Mouse (Mus musculus): Measurements from ENCODE around the gene Gm6993.
A peak's percentile ranks its signal among the peaks of the same experiment; 100 is the strongest.

Gm6993 gene

DNA sequence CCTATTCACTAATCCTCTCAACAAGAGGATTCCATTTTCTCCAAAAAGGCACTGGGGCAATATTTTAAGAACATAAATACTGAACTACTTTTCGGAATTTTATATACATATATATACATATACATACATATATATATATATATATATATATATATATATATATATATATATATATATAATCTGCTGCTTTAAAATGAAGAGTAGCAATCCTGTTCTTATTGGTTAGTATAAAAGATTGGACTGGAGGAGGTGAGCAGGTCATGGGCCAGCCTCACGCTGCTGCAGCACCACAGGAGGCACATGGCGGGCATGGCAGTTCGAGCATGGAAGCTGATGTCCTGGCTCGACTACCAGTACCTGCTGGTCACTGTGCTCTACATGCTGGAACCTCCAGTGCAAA, at the start of gene Gm6993:
TSS of gene Gm6993 (plus strand) at position 301 of the 400 bp plus-strand sequence.
- no peak for DNase-seq

DNA sequence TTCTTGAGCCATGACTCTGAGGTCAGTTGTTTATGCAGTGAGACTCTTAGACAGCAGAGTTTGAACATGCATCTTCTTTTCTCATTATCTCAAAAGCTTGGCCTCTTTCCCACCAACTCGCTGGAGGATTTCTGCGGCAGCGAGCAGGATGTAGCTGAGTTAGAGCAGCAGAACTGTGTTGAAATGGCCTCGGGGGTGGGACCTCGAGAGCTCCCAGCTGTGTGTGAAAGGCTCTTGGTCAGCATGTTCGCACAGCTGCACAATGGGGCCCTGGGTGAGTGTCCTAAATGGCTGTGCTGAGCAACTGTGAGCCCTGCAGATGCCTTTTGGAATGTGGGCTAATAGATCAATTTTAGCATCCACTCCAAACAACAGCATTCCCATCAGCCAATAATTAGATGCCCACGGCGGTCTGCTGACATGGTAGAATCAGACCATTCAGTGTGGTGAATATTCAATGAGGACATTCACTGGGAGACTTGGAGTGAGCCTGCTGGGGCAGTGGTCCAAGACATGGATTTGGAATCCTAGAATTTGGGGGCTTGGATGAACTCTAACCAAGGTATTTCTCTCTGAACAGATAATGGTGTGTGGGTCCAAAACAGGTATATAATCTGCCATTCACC, 49.1 kb upstream of the Gm6993 start:
- DNase-seq: peak; percentile 41 to 48

DNA sequence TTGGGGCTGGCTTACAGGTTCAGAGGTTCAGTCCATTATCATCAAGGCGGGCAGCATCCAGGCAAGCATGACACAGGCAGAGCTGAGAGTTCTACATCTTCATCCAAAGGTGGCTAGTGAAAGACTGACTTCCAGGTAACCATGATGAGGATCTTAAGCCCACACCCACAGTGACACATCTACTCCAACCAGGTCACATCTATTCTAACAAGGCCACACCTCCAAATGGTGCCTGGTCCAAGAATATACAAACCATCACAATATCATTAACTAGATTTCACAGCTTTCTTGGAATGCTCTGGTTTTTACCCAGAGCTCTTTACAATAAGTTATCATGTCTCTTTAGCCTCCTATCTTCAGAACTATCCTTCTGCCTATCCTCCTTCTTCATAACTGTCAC, 38.1 kb upstream of the Gm6993 start:
- no peak for DNase-seq

DNA sequence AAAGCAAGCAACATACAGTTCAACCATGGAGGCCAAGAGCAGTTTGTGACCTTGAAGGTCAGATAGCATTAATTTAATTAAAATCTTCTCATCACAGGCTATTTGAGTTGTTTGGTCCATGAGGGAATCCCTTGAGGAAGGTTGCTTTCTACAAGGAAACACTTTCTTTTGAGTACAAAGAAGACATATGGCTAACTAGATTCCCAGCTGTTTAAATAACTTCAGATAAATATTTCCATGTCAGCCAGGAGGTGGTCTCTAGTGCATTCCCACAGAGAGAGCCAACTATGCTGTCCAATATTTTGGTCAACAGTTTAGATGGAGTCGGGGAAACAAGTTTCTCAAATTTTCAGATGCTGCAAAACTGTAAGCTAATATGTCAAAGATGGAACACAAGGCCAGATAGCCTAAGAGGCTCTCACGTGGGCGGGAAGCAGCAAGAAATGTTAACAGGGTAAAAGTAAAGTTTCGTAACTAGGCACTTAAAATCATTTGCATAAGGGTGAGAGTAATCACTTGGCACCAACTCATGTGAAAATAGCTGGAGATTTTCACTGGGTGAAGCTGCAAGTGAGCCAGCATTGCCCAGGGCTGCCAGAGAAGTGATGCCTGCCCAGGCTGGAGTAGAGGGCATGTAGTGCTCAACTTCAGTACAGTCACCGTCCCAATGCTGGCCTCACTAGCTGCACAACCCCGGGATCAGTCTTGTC, 36.7 kb upstream of the Gm6993 start:
- DNase-seq: peak; percentile 51 to 65

DNA sequence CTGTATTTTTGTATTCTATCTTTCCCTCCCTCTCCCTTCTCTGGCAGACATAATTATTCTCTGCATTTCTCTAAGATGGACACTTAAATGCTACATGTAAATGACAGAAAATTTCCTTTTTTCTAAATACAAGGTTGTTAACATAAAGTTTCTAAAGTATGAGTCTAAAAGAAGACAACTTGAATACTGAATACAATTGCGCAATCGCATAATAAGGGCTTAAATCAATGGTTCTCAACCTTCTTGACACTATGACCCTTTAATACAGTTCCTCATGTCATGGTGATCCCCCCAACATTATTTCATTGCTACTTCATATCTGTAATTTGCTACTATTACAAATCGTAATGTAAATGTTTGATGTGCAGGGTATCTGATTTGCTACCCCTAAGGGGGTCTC, 35.7 kb upstream of the Gm6993 start:
- DNase-seq: no peak

DNA sequence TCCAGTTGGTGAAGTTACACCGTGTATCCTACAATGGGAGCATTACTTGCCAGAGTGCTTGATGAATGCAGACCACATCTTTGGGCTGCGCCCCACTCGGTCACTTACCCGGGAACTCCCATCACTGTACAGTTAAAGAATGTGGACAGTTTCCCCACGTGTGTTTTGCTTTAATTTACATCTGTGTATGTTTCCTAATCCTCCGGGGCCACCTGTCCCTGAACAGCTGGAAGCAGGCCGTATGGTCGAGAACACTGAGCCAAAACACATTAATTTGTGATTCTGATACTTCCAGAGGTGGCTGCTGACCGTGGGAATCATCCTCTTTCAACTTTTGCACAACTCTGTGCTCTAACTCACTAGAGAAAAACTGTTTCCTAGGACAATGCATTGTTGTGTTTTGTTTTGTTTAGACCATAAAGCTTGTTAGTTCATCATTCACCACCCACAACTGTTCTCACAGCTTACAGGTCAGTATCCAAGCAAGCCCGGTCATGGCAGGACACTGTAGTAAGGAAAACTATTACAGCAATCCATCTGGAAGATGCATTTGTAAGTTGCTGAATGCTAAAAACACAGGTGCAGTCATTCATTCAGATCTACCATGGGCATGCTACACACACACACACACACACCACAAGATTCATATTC, 34.5 kb upstream of the Gm6993 start:
- no peak for DNase-seq

DNA sequence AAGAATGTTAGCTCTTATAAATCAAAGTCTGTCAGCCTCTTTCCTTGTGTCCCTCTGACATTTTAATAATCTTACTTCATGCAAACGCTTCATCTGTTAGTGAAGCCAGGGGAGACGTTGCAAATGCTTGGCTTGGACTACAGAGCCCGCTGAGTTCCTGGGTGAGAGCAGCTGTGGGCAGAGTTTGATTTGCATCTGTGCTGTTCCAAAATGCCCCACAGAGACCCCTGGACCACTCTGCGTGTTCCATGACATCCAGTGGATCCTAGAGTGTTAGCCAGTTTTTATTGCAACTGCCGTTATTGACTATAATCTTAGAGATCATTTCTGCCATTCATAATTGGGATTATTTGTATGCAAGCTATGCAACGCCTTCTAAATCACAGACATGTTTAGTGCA, 31.8 kb upstream of the Gm6993 start:
- DNase-seq: no peak

DNA sequence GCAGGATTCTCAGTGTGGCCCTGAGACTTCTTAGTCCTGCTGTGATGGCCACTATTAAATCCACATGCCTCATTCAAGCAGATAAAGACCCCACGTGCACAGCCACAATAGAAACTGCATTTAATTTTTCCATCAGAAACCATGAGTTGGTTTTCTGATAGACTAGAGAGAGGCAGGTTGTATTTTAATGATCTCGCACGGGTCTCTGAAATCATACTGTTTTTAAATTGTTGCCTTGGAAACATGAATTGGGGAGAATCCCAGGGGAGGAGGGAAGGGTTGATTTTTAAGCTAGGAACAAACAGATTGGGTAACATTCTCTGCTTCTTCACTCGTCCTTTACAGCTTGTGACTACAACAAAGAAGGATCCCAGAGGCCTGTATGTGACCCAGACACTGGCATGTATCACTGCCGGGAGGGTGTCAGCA, 31.2 kb upstream of the Gm6993 start:
- DNase-seq: no peak

DNA sequence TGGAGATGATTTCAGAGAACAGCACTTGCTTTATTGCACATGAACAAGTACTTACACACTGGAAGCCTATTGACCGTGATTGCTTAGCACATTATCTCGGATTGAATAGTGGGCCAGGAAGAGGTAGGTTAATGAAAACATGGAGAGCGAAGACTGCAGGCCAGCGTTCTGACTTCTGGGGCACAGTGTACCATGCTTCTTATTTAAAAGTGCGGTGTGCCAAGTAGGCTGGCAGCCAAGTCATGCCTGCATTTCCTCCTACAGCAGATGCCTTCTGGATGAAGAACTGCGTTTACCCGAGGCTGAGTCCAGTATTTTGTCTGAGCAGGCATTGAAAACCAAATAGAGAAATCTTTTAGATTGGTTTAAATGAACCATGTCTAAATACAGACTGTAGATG, 27.0 kb upstream of the Gm6993 start:
- DNase-seq: peak; percentile 76 to 85

DNA sequence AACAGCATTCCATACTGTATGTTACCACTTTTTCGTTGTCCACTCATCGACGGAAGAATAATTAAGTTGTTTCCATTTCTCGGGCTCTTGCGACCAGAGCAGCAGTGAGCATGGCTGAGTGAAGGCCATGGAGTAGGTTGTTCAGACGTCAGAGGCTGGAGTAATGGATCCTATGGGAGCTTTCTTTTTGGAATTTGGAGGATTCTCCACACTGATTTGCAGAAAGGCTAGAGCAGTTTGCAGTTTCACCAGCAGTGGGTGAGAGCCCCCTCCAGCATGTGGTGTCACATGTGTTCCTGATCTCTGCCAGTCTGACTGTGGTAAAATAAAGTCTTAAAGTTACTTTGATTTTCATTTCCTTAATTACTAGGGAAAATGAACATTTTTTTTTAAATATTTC, 25.6 kb upstream of the Gm6993 start:
- no peak for DNase-seq

DNA sequence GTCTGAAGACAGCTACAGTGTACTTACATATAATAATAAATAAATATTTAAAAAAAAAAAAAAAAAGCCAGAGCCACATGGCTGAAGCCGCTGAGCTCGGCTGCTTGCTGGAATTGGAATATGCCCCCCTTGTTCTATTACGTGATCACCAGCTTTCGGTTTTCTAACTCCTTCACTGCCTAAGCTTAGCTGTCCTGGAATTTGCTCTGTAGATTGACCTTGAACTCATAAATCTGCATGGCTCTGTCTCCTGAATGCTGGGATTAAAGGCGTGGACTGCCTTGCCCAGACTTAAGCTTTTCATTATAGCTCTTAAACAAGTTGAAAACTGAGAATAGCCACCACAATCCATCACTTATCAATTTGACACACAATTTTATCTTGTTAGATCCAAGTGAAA, 23.3 kb upstream of the Gm6993 start:
- no peak for DNase-seq

DNA sequence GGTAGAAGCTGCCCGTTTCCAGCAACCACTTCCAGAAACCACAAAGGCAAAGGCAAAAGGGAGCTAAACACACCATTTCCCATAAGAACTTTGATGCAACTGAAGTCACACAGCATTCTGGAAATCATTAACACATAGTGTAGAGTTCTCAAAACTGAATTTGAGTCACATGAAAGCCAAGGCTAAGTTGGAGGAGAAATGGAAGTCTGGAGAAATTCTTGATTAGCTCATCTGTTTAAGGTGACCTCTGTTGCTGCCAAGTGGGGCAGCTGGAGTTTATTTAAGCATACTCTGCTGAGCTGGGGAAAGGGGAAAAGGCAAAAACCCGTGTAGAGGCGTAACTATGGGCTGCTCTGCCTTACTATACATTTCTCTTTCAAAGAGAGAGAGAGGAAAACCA, 21.8 kb upstream of the Gm6993 start:
- peak; percentile 47 to 77 for DNase-seq

DNA sequence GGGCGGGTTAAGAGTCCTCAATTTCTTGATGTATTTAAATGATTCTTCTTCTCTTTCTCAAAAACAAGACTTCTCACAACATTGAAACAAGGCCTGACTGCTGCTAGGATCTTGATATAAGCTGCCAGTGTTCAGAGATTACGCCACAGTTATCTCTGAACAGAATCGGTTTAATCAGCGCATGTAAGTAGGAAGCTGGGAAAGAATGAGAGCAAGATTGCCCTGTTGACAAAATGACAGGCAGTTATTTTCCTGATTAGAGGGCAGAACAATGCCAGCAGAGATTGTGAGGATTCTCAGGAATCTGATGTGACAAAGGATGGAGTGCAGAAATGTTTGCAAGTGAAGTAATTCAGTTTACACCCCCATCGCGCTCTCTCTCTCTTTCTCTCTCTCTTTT, 19.0 kb upstream of the Gm6993 start:
- DNase-seq: no peak

DNA sequence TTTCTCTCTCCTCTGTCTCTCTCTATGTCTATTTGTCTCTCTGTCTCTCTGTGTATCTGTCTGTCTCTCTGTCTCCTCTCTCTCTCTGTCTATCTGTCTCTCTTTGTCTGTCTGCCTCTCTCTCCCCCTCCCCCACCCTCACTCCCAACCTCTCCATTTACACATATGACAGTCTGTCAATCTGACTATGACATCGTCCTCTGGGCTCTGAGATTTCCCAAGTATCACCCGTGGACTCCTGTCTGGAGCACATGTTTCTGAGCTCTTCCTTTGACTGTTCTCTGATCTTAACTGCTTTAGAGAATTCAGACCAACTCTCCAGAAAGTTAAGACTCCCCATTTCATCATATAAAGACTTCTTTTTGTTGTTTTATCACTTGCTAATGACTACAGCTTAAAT, 18.3 kb upstream of the Gm6993 start:
- no peak for DNase-seq

DNA sequence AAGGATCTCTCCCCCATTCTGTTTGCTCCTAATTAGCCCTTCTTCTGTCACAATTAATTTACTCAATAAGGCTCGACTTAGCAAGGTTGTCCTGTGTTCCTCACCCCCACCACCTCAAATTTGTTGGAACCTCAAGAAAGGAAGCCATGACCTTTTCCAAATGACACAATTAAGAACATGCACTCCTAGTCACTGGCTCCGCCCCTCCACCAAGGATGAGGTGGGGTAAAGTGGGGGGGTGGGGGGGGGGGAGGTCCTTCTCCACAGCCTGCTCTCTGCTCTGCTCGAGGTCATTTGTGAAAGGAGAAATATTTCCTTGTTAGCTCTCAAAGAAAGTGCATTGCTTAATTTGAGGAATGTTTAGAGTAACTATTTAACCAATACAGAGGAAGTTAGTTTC, 17.8 kb upstream of the Gm6993 start:
- DNase-seq: peak; percentile 29 to 36

DNA sequence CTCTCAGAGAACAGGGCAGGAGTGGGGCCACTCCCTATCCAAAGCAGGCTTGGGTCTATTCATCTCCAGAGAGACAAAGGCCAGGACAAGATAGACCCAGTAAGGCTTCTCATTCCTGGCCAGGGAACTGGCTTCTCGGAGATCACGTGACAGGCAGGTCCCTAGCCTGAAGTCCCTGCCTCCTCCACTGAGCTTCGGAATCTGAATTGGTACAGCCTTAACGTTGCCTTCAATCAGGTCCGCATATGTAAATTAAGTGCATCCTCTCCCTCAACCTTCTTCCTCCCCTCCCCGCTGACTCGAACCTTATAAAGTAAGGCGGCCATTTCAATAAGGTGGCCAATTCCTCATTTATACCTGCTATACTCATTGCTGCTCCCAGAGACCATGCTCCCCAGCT, 15.1 kb upstream of the Gm6993 start:
- no peak for DNase-seq

DNA sequence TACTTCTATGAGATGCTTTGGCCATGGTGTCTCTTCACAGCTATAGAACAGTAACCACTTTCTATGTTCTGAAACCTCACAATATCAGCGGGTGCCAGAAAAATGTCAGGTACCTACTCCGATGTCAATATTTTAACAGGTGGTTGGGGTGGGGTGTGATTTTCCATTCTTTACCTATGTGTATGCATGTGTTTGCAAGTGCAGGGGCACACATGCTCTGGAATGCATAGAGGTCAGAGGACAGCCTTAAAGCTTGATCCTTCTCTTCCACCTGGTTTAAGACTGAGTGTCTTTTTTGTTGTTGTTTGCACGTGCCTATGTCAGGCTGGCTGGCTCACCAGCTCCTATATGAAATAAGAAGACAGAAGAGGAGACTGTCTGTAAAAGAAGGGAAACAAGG, 13.4 kb upstream of the Gm6993 start:
- DNase-seq: no peak

DNA sequence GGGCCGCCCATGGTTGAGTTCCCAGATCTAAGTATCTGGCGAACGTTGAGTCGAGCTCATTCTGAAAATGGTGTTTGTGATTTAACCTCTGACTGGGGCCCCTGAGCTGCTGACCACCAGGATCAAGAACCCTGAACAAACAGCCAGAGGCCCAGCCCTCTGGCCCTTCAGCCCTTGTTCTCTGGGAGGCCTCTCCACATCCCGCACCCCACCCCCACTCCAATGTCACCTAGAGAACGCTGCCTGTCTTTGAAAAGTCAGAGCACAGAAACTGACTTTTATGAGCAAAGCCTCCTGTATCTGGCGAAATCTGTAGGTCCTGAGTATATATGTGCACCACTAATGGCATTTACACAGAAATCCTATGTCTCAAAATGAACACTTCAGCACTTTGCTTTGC, 11.7 kb upstream of the Gm6993 start:
- peak in 1 of 2 experiments; percentile 36 for DNase-seq

DNA sequence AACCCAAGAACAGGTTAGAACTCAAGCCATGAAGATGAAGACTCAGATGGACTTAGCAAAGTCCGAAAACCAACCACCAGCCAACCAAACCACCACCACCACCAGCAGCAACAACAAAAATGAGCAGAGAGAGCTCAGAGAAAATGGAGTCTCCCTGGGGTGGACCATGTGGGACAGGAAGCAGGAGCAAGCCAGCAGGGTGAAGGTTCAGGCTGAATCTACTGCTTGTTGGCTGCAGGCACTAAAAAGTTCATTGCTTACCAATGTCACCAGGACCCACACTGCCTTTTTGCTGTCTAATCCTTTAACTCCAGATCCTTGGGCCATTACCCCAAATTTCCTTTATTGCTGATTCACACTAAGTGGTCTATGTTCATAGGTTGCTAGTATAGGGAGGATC, 7.9 kb upstream of the Gm6993 start:
- peak in 1 of 2 experiments; percentile 44 for DNase-seq

DNA sequence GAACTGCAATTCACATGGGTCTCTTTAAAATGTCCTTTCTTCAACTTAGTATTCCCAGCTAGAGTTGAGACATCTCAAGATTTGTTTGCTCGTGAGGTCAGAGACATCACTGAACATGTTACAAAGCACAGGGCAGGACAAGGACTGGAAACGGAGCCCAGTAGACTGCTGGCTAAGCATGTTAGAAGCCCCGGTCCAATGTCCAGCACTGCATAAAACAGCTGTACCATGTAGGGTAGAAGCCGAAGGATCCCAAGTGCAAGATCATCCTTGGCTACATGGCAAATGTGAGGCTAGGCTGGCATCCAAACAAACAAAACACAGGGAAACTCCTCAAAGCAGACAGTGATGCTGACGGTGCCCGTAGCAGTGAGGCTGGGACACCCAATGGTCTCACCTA, 5.6 kb upstream of the Gm6993 start:
- peak; percentile 48 to 63 for DNase-seq

DNA sequence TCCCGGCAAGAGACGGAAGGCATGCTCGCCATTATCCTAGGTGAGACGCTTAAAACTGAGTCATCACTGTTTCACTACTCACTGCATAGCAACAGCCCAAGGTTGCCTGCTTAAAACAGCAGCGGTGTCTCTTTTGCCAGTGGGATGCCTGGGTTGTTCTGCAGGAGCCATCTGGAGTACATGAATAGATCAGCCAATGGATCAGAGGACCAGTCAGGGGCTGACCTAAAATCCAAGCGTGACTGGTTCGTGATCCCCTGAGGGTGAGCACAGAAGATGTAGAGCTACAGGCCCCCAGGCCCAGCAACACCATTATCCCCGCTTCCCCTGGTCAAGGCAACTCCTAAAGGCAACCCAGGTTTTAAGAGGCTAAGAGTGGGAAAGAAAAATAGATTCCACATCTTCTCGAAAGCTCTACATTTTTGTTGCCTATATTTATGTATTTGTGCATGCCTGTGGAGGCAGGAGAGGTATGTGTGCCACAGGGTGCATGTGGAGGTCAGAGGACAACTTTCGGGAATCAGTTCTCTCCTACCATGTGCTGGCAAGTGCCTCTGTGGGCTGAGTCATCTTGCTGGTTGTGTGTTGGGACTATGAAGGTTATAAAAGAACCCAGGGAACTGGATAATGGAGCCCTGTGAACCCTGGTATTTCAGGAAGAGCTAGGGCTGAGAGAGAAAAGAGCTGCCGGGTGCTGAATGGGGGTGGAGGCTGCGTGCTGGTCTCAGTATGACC, 3.5 kb upstream of the Gm6993 start:
- DNase-seq: no peak

DNA sequence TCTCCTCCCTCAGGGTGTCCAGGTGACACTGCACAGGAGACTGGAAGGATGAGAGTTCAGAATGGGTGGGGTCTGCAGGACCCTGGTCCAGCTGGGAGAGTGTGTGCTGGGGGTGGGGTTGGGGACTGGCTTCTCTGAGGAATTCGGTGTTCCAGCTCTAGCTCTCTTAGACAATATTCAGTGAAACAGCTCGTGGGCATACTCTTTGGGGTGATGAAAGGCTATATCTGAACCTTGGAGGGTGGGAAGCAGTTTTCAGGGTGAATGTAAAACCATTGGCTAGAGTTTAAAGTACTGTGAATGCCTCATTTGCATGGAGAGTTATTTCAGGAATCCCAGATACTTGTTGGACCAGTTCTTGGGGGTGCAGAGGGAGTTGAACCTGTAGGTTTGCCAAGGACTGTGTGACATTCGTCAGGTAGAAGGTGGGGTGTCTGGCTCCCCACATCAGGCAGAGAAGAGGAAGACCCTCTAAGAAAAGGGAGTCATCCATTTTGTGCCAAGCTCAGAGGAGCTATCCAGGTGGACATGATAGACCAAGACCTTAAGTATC, 1.5 kb upstream of the Gm6993 start:
- no peak for DNase-seq

DNA sequence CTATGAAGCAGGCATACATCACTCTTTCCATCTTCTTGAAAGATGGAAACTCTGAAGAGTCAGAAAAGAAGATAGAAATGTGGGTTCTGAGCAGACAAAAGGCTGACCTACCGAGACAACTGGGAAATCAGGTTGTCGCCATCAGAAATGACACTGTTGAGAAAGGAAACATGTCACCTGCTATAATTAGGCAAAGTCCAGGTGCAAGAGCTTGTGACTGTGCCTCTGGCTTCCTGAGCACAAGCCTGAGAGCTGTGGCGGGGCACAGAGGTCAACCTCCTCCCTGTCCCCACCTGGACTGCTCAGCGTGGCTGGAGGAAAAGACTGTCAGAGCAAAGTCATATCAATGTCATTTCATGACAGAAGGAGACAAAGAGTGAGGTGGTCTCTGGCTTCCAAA, 772 bp upstream of the Gm6993 start:
- no peak for DNase-seq
